Mouse (Mus musculus) stomach, embryonic 16.5 days (tissue): ENCODE data around the gene Apex1. TPM values are rescaled to one million over a fixed set of nuclear protein-coding genes. Genes with fewer than 3 reads are reported as not detected.
"Not testable (repeated sequence)": the region's sequence is repeated elsewhere in the genome, so short reads cannot be mapped to it uniquely, and the experiment has no call there.

ENCODE experiments used
- ATAC-seq: fragments of 200-750 bp; cut with Nextera tagmentation; 2 replicates; pipeline ENCODE4 v1.8.0; 2017; ENCODE audit warnings: moderate number of reproducible peaks, moderate TSS enrichment; ENCODE audit not compliant: insufficient read depth, low FRiP score
- H3K27ac ChIP-seq: fragments of 300-500 bp; sonication (generic); 2 replicates; pipeline ENCODE4 v1.5.1; 2014; ENCODE audit warnings: low read length
- H3K27me3 ChIP-seq: fragments of 300-500 bp; sonication (generic); 2 replicates; pipeline ENCODE4 v1.6.1; 2014; ENCODE audit warnings: low read length, control low read depth, mixed read lengths; ENCODE audit not compliant: control insufficient read depth, insufficient read depth
- H3K36me3 ChIP-seq: fragments of 300-500 bp; sonication (generic); 2 replicates; pipeline ENCODE4 v1.6.1; 2014; ENCODE audit warnings: low read length; ENCODE audit not compliant: control insufficient read depth, insufficient read depth
- H3K4me1 ChIP-seq: fragments of 300-500 bp; sonication (generic); 2 replicates; pipeline ENCODE4 v1.6.1; 2014; ENCODE audit warnings: low read length, control low read depth, mixed read lengths; ENCODE audit not compliant: control insufficient read depth, insufficient read depth
- H3K4me2 ChIP-seq: fragments of 300-500 bp; sonication (generic); 2 replicates; pipeline ENCODE4 v1.6.1; 2014; ENCODE audit warnings: low read depth, low read length, mixed read lengths
- H3K4me3 ChIP-seq: fragments of 300-500 bp; sonication (generic); replicated peaks from 2 replicates; pipeline ENCODE4 v1.5.1; 2014; ENCODE audit warnings: mild to moderate bottlenecking, low read length
- H3K9ac ChIP-seq: fragments of 300-500 bp; sonication (generic); 2 replicates; pipeline ENCODE4 v1.6.1; 2014; ENCODE audit warnings: low read length
- H3K9me3 ChIP-seq: fragments of 300-500 bp; sonication (generic); replicated peaks from 2 replicates; pipeline ENCODE4 v1.6.1; 2016; ENCODE audit warnings: low read length, control low read depth; ENCODE audit not compliant: control insufficient read depth
- WGBS: fragments of 180-500 bp; shearing (Covaris S2); extraction: QIAGEN DNeasy Blood & Tissue Kit; methylation state at CpG from one replicate; pipeline ENCODE4 v1.1.7; 2014; 5-methylcytosine and 5-hydroxymethylcytosine counted together
- polyA plus RNA-seq: library from polyadenylated mRNA; unstranded; fragments of >200 nt; fragmentation: Nextera tagmentation; extraction: Ambion mirVana; gene quantifications from 2 replicates; pipeline ENCODE4 v1.2.1, GENCODE M21; 2015

Gene Apex1
- polyA plus RNA-seq, 1 experiment from 2014 or later, result 166 TPM

- Histone ChIP-seq H3K4me2 (no peak overlapping the region), H3K27me3 (no peaks in the 10 kb centered on the region), H3K9ac (no peak overlapping the region), H3K4me1 (no peaks in the 10 kb centered on the region), H3K36me3 (peaks cover 17% of the 10 kb centered on the region; the same call in 1 of the 2 replicates), H3K4me3 (no peak overlapping the region), H3K9me3 (no peaks in the 10 kb centered on the region), H3K27ac (no peak overlapping the region)
- ATAC-seq, result no peak
- WGBS, result 48% methylated on average over 3 of the region's 3 CpGs
Measured at GRCm38 (mm10) chr14:50911356-50911755, 13.4 kb upstream of the Apex1 start.

- H3K4me2 ChIP-seq, result peak overlapping the region; percentile 71
- peak overlapping the region; percentile 95 for H3K4me3 ChIP-seq
- H3K27ac ChIP-seq, result peak overlapping the region; percentile 94; the same call in 1 of the 2 replicates
- WGBS, result 63% methylated on average over 1 of the region's 1 CpGs
- H3K9ac ChIP-seq, result peak overlapping the region; percentile 87
- H3K4me1 ChIP-seq, ATAC-seq, H3K9me3 ChIP-seq, H3K27me3 ChIP-seq: not testable (repeated sequence)
- peaks cover 13% of the 10 kb centered on the region; the same call in 1 of the 2 replicates for H3K36me3 ChIP-seq
Measured at GRCm38 (mm10) chr14:50923437-50923836, 1.3 kb upstream of the Apex1 start.

GRCm38 (mm10) chr14:50925111-50925920, 548 bp downstream of the Apex1 start:
- Histone ChIP-seq H3K4me3 (peak overlapping the region; percentile 95), H3K27ac (peak overlapping the region; percentile 94), H3K9me3 (no peaks in the 10 kb centered on the region), H3K4me2 (peak overlapping the region; percentile 71), H3K27me3 (no peaks in the 10 kb centered on the region), H3K9ac (peak overlapping the region; percentile 87), H3K36me3 (peaks cover 19% of the 10 kb centered on the region; the same call in 1 of the 2 replicates), H3K4me1 (peaks cover 17% of the 10 kb centered on the region)
- peak; percentile 20 for ATAC-seq
- 1% methylated on average over 38 of the region's 38 CpGs for WGBS

- no peaks in the 10 kb centered on the region for H3K27me3 ChIP-seq
- H3K4me3 ChIP-seq, result no peak overlapping the region
- no peak overlapping the region for H3K4me2 ChIP-seq
- no peak for ATAC-seq
- peaks cover 17% of the 10 kb centered on the region for H3K4me1 ChIP-seq
- 60% methylated on average over 3 of the region's 3 CpGs for WGBS
- no peak overlapping the region for H3K27ac ChIP-seq
- peaks cover 19% of the 10 kb centered on the region; the same call in 1 of the 2 replicates for H3K36me3 ChIP-seq
- H3K9me3 ChIP-seq, result no peaks in the 10 kb centered on the region
- H3K9ac ChIP-seq, result no peak overlapping the region
Measured at GRCm38 (mm10) chr14:50927366-50927765, 2.6 kb downstream of the Apex1 start.

GRCm38 (mm10) chr14:50929951-50930350, 5.2 kb downstream of the Apex1 start:
- ATAC-seq, result no peak
- Histone ChIP-seq H3K9me3 (no peaks in the 10 kb centered on the region), H3K9ac (peak overlapping the region; percentile 98), H3K36me3 (peaks cover 19% of the 10 kb centered on the region; the same call in 1 of the 2 replicates), H3K4me1 (peaks cover 12% of the 10 kb centered on the region), H3K27me3 (no peaks in the 10 kb centered on the region), H3K27ac (peak overlapping the region; percentile 96), H3K4me2 (peak overlapping the region; percentile 83), H3K4me3 (peak overlapping the region; percentile 99)
- WGBS, result 10% methylated on average over 10 of the region's 10 CpGs

- Histone ChIP-seq H3K36me3 (peaks cover 19% of the 10 kb centered on the region; the same call in 1 of the 2 replicates), H3K4me3 (peak overlapping the region; percentile 99), H3K9me3 (no peaks in the 10 kb centered on the region), H3K9ac (peak overlapping the region; percentile 98), H3K27ac (peak overlapping the region; percentile 96), H3K4me1 (peaks cover 12% of the 10 kb centered on the region), H3K27me3 (no peaks in the 10 kb centered on the region), H3K4me2 (peak overlapping the region; percentile 83)
- ATAC-seq, result peak; percentile 58
- under 1% methylated on average over 38 of the region's 38 CpGs for WGBS
Measured at GRCm38 (mm10) chr14:50930377-50930753, 5.6 kb downstream of the Apex1 start.

GRCm38 (mm10) chr14:50930754-50931492, 6.2 kb downstream of the Apex1 start, which contains the start of the genes Pip4p1 and Pnp:
Gene Pip4p1 (minus strand): TSS chr14:50930856.
Gene Pnp (plus strand): TSS chr14:50931082.
- no peaks in the 10 kb centered on the region for H3K27me3 ChIP-seq
- under 1% methylated on average over 67 of the region's 68 CpGs for WGBS
- peak within 1 kb of the TSS; percentile 96 for H3K27ac ChIP-seq
- peak within 1 kb of the TSS; percentile 83 for H3K4me2 ChIP-seq
- H3K4me3 ChIP-seq, result peak within 1 kb of the TSS; percentile 99
- peaks cover 10% of the 10 kb centered on the region for H3K4me1 ChIP-seq
- peaks cover 18% of the 10 kb centered on the region; the same call in 1 of the 2 replicates for H3K36me3 ChIP-seq
- peak within 1 kb of the TSS; percentile 98 for H3K9ac ChIP-seq
- peak; percentile 99 for ATAC-seq
- no peaks in the 10 kb centered on the region for H3K9me3 ChIP-seq

GRCm38 (mm10) chr14:50931493-50932020, 6.8 kb downstream of the Apex1 start:
- WGBS, result 8% methylated on average over 12 of the region's 12 CpGs
- Histone ChIP-seq H3K4me2 (peak overlapping the region; percentile 82), H3K9me3 (no peaks in the 10 kb centered on the region), H3K9ac (peak overlapping the region; percentile 70), H3K4me3 (peak overlapping the region; percentile 99), H3K36me3 (peaks cover 13% of the 10 kb centered on the region; the same call in 1 of the 2 replicates), H3K4me1 (peaks cover 8% of the 10 kb centered on the region; the same call in 1 of the 2 replicates), H3K27ac (peak overlapping the region; percentile 90), H3K27me3 (no peaks in the 10 kb centered on the region)
- ATAC-seq, result no peak
